Mouse (Mus musculus): ENCODE data around the gene Kcnma1. TPM values are rescaled to one million over a fixed set of nuclear protein-coding genes. Genes with fewer than 3 reads are reported as not detected.

Kcnma1 gene
- total and polyA plus RNA-seq, 3 experiments: not detected

- no peak for DNase-seq (ENCODE audit: low read depth, low spot score)
- H3K9ac ChIP-seq (ENCODE audit: control insufficient read depth, low read depth, low read length, poor library complexity, severe bottlenecking): no peak overlapping the region
- no peaks in the 10 kb centered on the region for H3K36me3 ChIP-seq (ENCODE audit: control insufficient read depth in 1 of 2, insufficient read depth in 2 of 2, low read length in 2 of 2)
- no peaks in the 10 kb centered on the region for H3K9me3 ChIP-seq (replicated peaks; ENCODE audit: insufficient read depth, low read length)
- H3K4me1 ChIP-seq (ENCODE audit: control insufficient read depth in 1 of 2, insufficient read depth in 2 of 2, low read length in 2 of 2): no peaks in the 10 kb centered on the region
- no peaks in the 10 kb centered on the region for H3K79me2 ChIP-seq (ENCODE audit: control insufficient read depth, insufficient read depth, low read length, poor library complexity)
- no peak overlapping the region for H3K27ac ChIP-seq (ENCODE audit: control insufficient read depth, low read depth, low read length)
- H3K27me3 ChIP-seq (ENCODE audit: control insufficient read depth in 1 of 2, insufficient read depth in 2 of 2, low read length in 2 of 2): no peaks in the 10 kb centered on the region
- no peak overlapping the region for H3K4me3 ChIP-seq (ENCODE audit: control insufficient read depth in 1 of 2, insufficient read depth in 1 of 2, low read depth in 2 of 2, low read length in 2 of 2)
- TF ChIP-seq TBP (IDR thresholded peaks at IDR 0.05; ENCODE audit: low read depth, low read length): no peak
- no peak for TF ChIP-seq GATA1 (IDR thresholded peaks at IDR 0.05; ENCODE audit: low read depth, low read length)
- TF ChIP-seq TAL1 (IDR thresholded peaks at IDR 0.05; ENCODE audit: low read length): no peak
- no peak for TF ChIP-seq CHD1 (IDR thresholded peaks at IDR 0.05; ENCODE audit: low read depth, low read length)
- no peak for TF ChIP-seq MAX (IDR thresholded peaks at IDR 0.05; ENCODE audit: low read length)
- no peak for TF ChIP-seq JUND (IDR thresholded peaks at IDR 0.05; ENCODE audit: low read depth, low read length)
- TF ChIP-seq POLR2A (IDR thresholded peaks at IDR 0.05; ENCODE audit: control insufficient read depth in 1 of 2, insufficient read depth in 1 of 2, low read depth in 1 of 2, low read length in 2 of 2, poor library complexity in 1 of 2): no peak
- no peak for TF ChIP-seq MYB (IDR thresholded peaks at IDR 0.05; ENCODE audit: low read depth, low read length)
- TF ChIP-seq ELF1 (IDR thresholded peaks at IDR 0.05; ENCODE audit: low read depth, low read length): no peak
- TF ChIP-seq NRF1 (IDR thresholded peaks at IDR 0.05; ENCODE audit: insufficient read depth, low read depth, low read length, poor library complexity, severe bottlenecking): no peak
Measured at GRCm38 (mm10) chr14:23854946-23855345, 159.3 kb downstream of the Kcnma1 start.

GRCm38 (mm10) chr14:23848529-23849141 lies 165.7 kb downstream of the Kcnma1 start:
- Histone ChIP-seq H3K27ac (ENCODE audit: control insufficient read depth, low read depth, low read length) (no peak overlapping the region), H3K4me3 (ENCODE audit: control insufficient read depth in 1 of 2, insufficient read depth in 1 of 2, low read depth in 2 of 2, low read length in 2 of 2) (no peak overlapping the region), H3K9me3 (replicated peaks; ENCODE audit: insufficient read depth, low read length) (no peaks in the 10 kb centered on the region), H3K27me3 (ENCODE audit: control insufficient read depth in 1 of 2, insufficient read depth in 2 of 2, low read length in 2 of 2) (no peaks in the 10 kb centered on the region), H3K36me3 (ENCODE audit: control insufficient read depth in 1 of 2, insufficient read depth in 2 of 2, low read length in 2 of 2) (no peaks in the 10 kb centered on the region), H3K79me2 (ENCODE audit: control insufficient read depth, insufficient read depth, low read length, poor library complexity) (no peaks in the 10 kb centered on the region), H3K9ac (ENCODE audit: control insufficient read depth, low read depth, low read length, poor library complexity, severe bottlenecking) (no peak overlapping the region), H3K4me1 (ENCODE audit: control insufficient read depth in 1 of 2, insufficient read depth in 2 of 2, low read length in 2 of 2) (no peaks in the 10 kb centered on the region)
- DNase-seq (ENCODE audit: low read depth, low spot score): no peak
- no peak for TF ChIP-seq POLR2AphosphoS2 (IDR thresholded peaks at IDR 0.05; ENCODE audit: low read length)
- no peak for TF ChIP-seq RCOR1 (IDR thresholded peaks at IDR 0.05; ENCODE audit: low read depth, low read length)
- no peak for TF ChIP-seq NELFE (IDR thresholded peaks at IDR 0.05; ENCODE audit: low read depth, low read length)
- TF ChIP-seq SIN3A (IDR thresholded peaks at IDR 0.05; ENCODE audit: low read length): no peak
- TF ChIP-seq ZKSCAN1 (IDR thresholded peaks at IDR 0.05; ENCODE audit: low read depth, low read length): no peak
- TF ChIP-seq USF1 (IDR thresholded peaks at IDR 0.05; ENCODE audit: low read depth, low read length): no peak
- TF ChIP-seq UBTF (IDR thresholded peaks at IDR 0.05; ENCODE audit: borderline replicate concordance, insufficient read depth, low read depth, low read length): no peak
- no peak for TF ChIP-seq POLR2AphosphoS5 (IDR thresholded peaks at IDR 0.05; ENCODE audit: borderline replicate concordance, low read depth, low read length)
- no peak for TF ChIP-seq HCFC1 (IDR thresholded peaks at IDR 0.05; ENCODE audit: low read depth, low read length)
- no peak for TF ChIP-seq CTCF (IDR thresholded peaks at IDR 0.05 in 2 of 3, conservative IDR thresholded peaks at IDR 0.05 in 1 of 3; ENCODE audit: control insufficient read depth in 1 of 3, insufficient read depth in 1 of 3, low read depth in 2 of 3, low read length in 3 of 3, poor library complexity in 1 of 3, severe bottlenecking in 1 of 3)
- TF ChIP-seq JUND (IDR thresholded peaks at IDR 0.05; ENCODE audit: low read depth, low read length): no peak
- no peak for TF ChIP-seq ZNF384 (IDR thresholded peaks at IDR 0.05; ENCODE audit: low read depth, low read length)
- TF ChIP-seq SMC3 (IDR thresholded peaks at IDR 0.05; ENCODE audit: low read depth, low read length): no peak
- TF ChIP-seq RAD21 (IDR thresholded peaks at IDR 0.05; ENCODE audit: low read depth, low read length): no peak
- no peak for TF ChIP-seq NRF1 (IDR thresholded peaks at IDR 0.05; ENCODE audit: insufficient read depth, low read depth, low read length, poor library complexity, severe bottlenecking)
- TF ChIP-seq POLR2A (IDR thresholded peaks at IDR 0.05; ENCODE audit: control insufficient read depth in 1 of 2, insufficient read depth in 1 of 2, low read depth in 1 of 2, low read length in 2 of 2, poor library complexity in 1 of 2): no peak
- TF ChIP-seq CHD1 (IDR thresholded peaks at IDR 0.05; ENCODE audit: low read depth, low read length): no peak

All from MEL (cell line).